Mouse (Mus musculus) E14TG2a.4 (cell line): ENCODE measurements at regions not wholly inside any gene's neighbourhood (a gene's known extent, or its start where the extent isn't known, plus 50 kb on each side); places are given as distances from the start of the nearest gene placed in this dataset.

Experiments used
- CTCF ChIP-seq: conservative IDR thresholded peaks from 2 replicates; pipeline ENCODE4 v1.5.1; 2014; ENCODE audit warnings: low read length
- NANOG ChIP-seq: IDR thresholded peaks from 2 replicates; pipeline ENCODE4 v1.6.1; 2014; ENCODE audit warnings: borderline replicate concordance, low read length, mixed read lengths
- POU5F1 ChIP-seq: IDR thresholded peaks from 2 replicates; pipeline ENCODE4 v1.6.1; 2014; ENCODE audit warnings: low read length, borderline replicate concordance

DNA sequence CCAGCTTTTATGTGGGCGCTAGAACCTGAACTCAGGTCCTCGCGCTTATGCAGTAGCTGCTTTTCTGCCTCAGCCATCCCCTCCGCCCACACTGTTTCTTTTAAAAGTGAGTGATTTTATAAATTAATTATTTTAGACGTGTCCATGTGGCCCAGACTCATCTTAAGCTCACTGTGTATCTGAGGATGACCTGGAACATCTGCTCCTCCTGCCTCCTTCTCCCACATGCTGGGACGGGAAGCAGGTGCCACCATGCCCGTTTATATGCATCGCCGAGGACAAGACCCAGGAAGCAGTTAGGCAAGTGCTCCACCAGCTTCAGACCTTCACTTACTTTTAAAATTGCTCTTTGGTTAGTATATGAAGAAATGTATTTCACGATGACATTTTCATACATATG is 53.3 kb upstream of the Skap2 start:
- TF ChIP-seq CTCF: no peak
- no peak for TF ChIP-seq POU5F1
- TF ChIP-seq NANOG: no peak
